Mouse (Mus musculus) forebrain, postnatal 0 days (tissue): ENCODE data around the gene Trem2. TPM values are rescaled to one million over a fixed set of nuclear protein-coding genes. Genes with fewer than 3 reads are reported as not detected.

Experiments used
- ATAC-seq: fragments of 200-750 bp; cut with Nextera tagmentation; 2 replicates; pipeline ENCODE4 v1.8.0; 2017; ENCODE audit warnings: mild to moderate bottlenecking, moderate library complexity
- DNase-seq: peaks from one replicate; pipeline ENCODE4 v3.0.0-alpha.2; 2015
- H3K27ac ChIP-seq: fragments of 300-500 bp; sonication (generic); 2 replicates; pipeline ENCODE4 v1.5.1; 2014; ENCODE audit warnings: low read depth, mild to moderate bottlenecking, antibody characterized with exemption, low read length, moderate library complexity, mixed read lengths
- H3K27me3 ChIP-seq: fragments of 300-500 bp; sonication (generic); 2 replicates; pipeline ENCODE4 v1.6.1; 2014; ENCODE audit warnings: mild to moderate bottlenecking, low read length, mixed read lengths; ENCODE audit not compliant: insufficient read depth
- H3K36me3 ChIP-seq: fragments of 300-500 bp; sonication (generic); 2 replicates; pipeline ENCODE4 v1.6.1; 2014; ENCODE audit warnings: mild to moderate bottlenecking, moderate library complexity; ENCODE audit not compliant: insufficient read depth
- H3K4me1 ChIP-seq: fragments of 300-500 bp; sonication (generic); 2 replicates; pipeline ENCODE4 v1.6.1; 2014; ENCODE audit warnings: antibody characterized with exemption; ENCODE audit not compliant: insufficient read depth
- H3K4me2 ChIP-seq: fragments of 300-500 bp; sonication (generic); 2 replicates; pipeline ENCODE4 v1.6.1; 2014; ENCODE audit warnings: low read depth, mild to moderate bottlenecking, moderate library complexity
- H3K4me3 ChIP-seq: fragments of 300-500 bp; sonication (generic); 2 replicates; pipeline ENCODE4 v1.5.1; 2014; ENCODE audit warnings: low read depth, low read length, mixed read lengths
- H3K9ac ChIP-seq: fragments of 300-500 bp; sonication (generic); 2 replicates; pipeline ENCODE4 v1.6.1; 2014; ENCODE audit warnings: mild to moderate bottlenecking
- H3K9me3 ChIP-seq: fragments of 300-500 bp; sonication (generic); 2 replicates; pipeline ENCODE4 v1.6.1; 2016; ENCODE audit warnings: low read length
- CTCF ChIP-seq: sonication (generic); IDR thresholded peaks from 2 replicates; pipeline ENCODE4 v1.5.1; 2016; ENCODE audit warnings: antibody characterized with exemption, control low read depth, low read depth
- WGBS: fragments of 180-500 bp; shearing (Covaris S2); extraction: QIAGEN DNeasy Blood & Tissue Kit; methylation state at CpG from one replicate; pipeline ENCODE4 v1.1.7; 2014; 5-methylcytosine and 5-hydroxymethylcytosine counted together
- polyA plus RNA-seq: library from polyadenylated mRNA; unstranded; fragments of >200 nt; fragmentation: Nextera tagmentation; extraction: Ambion mirVana; gene quantifications from 2 replicates; pipeline ENCODE4 v1.2.1, GENCODE M21; 2015
- total RNA-seq: library from RNA; depleted of rRNA; stranded (reverse); fragments of >200 nt; gene quantifications from 2 replicates; pipeline ENCODE4 v1.2.3, GENCODE M21; 2014

Trem2 gene
- total and polyA plus RNA-seq, 2 experiments from 2014 or later = 5.4 to 9.3 TPM

DNA sequence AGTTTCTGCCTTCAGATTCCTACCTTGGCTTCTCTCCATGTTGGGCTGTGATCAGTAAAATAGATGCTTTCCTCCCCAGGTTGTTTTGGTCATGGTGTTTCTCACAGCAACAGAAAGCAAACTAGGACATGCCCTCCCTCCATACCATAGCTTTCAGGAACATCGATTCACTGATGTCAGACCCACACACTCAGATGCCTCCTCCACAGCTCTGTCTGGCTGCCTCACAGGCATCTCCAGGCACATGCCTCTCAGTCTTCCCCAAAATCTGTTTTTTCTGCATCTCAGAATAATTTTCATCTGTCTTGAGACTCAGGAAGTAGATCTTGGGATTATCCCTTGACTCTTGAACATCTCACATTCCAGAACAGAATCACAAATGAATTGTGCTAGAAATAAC lies 29.9 kb downstream of the Trem2 start:
- WGBS = 100% methylated on average over 1 of the region's 1 CpGs
- no peak overlapping the region for H3K9ac ChIP-seq
- no peak overlapping the region for H3K27ac ChIP-seq
- ATAC-seq (no peak), DNase-seq (no peak)
- H3K27me3 ChIP-seq = no peaks in the 10 kb centered on the region
- H3K4me2 ChIP-seq = no peak overlapping the region
- no peak for TF ChIP-seq CTCF
- no peaks in the 10 kb centered on the region for H3K9me3 ChIP-seq
- no peak overlapping the region for H3K4me3 ChIP-seq
- H3K36me3 ChIP-seq = no peaks in the 10 kb centered on the region
- H3K4me1 ChIP-seq = no peaks in the 10 kb centered on the region

GRCm38 (mm10) chr17:48379050-48379449 lies 32.8 kb downstream of the Trem2 start:
- no peak overlapping the region for H3K4me2 ChIP-seq
- no peak for ATAC-seq
- H3K4me3 ChIP-seq = no peak overlapping the region
- no peak overlapping the region for H3K9ac ChIP-seq
- no peak for TF ChIP-seq CTCF
- H3K27ac ChIP-seq = no peak overlapping the region
- H3K9me3 ChIP-seq = no peaks in the 10 kb centered on the region
- no peaks in the 10 kb centered on the region for H3K27me3 ChIP-seq
- no peaks in the 10 kb centered on the region for H3K4me1 ChIP-seq
- no peaks in the 10 kb centered on the region for H3K36me3 ChIP-seq
- no peak for DNase-seq

- H3K27ac ChIP-seq = no peak overlapping the region
- no peak overlapping the region for H3K4me3 ChIP-seq
- DNase-seq (no peak), ATAC-seq (no peak)
- WGBS = 74% methylated on average over 2 of the region's 2 CpGs
- no peaks in the 10 kb centered on the region for H3K9me3 ChIP-seq
- TF ChIP-seq CTCF = no peak
- H3K4me1 ChIP-seq = no peaks in the 10 kb centered on the region
- H3K36me3 ChIP-seq = peaks cover 37% of the 10 kb centered on the region
- H3K27me3 ChIP-seq = no peaks in the 10 kb centered on the region
- no peak overlapping the region for H3K9ac ChIP-seq
- H3K4me2 ChIP-seq = no peak overlapping the region
Observed at GRCm38 (mm10) chr17:48385786-48386461, 39.7 kb downstream of the Trem2 start.

DNA sequence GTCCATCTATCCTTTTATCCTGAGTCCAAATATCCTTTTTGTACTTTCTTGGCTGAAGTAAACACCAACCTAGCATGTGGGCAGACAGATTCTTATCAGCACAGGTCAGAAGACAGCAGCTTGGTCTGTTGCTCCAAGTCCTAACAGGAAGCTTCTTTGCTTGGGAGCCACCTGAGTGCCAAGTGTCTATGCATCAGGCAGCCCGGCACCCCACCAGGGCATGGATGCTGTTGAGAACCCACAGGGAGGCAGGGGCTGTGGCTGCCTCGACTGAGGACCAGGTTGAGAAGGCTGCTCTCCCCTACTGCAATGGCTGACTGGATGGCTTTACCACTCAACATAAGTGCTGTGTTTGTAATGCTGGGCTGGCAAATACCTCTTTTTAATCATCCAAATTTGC lies 42.5 kb downstream of the Trem2 start:
- WGBS = 85% methylated on average over 2 of the region's 2 CpGs
- Histone ChIP-seq H3K36me3 (peaks cover 63% of the 10 kb centered on the region), H3K9me3 (no peaks in the 10 kb centered on the region), H3K27me3 (no peaks in the 10 kb centered on the region), H3K9ac (no peak overlapping the region), H3K4me3 (no peak overlapping the region), H3K4me2 (no peak overlapping the region), H3K27ac (no peak overlapping the region), H3K4me1 (no peaks in the 10 kb centered on the region)
- ATAC-seq (no peak), DNase-seq (no peak)
- TF ChIP-seq CTCF = no peak

GRCm38 (mm10) chr17:48389442-48389841 lies 43.2 kb downstream of the Trem2 start:
- no peak overlapping the region for H3K27ac ChIP-seq
- H3K27me3 ChIP-seq = no peaks in the 10 kb centered on the region
- H3K4me3 ChIP-seq = no peak overlapping the region
- no peaks in the 10 kb centered on the region for H3K9me3 ChIP-seq
- H3K4me2 ChIP-seq = no peak overlapping the region
- ATAC-seq = no peak
- peaks cover 68% of the 10 kb centered on the region for H3K36me3 ChIP-seq
- H3K4me1 ChIP-seq = no peaks in the 10 kb centered on the region
- no peak overlapping the region for H3K9ac ChIP-seq
- DNase-seq = no peak
- no peak for TF ChIP-seq CTCF
- WGBS = 93% methylated on average over 5 of the region's 5 CpGs

- DNase-seq (no peak), ATAC-seq (no peak)
- Histone ChIP-seq H3K4me2 (no peak overlapping the region), H3K27me3 (no peaks in the 10 kb centered on the region), H3K9me3 (no peaks in the 10 kb centered on the region), H3K9ac (no peak overlapping the region), H3K4me1 (no peaks in the 10 kb centered on the region), H3K27ac (no peak overlapping the region), H3K4me3 (no peak overlapping the region), H3K36me3 (peaks cover 81% of the 10 kb centered on the region)
- no peak for TF ChIP-seq CTCF
- 90% methylated on average over 5 of the region's 5 CpGs for WGBS
Observed at GRCm38 (mm10) chr17:48391446-48391845, 45.2 kb downstream of the Trem2 start.

- Histone ChIP-seq H3K4me2 (no peak overlapping the region), H3K27me3 (no peaks in the 10 kb centered on the region), H3K4me1 (no peaks in the 10 kb centered on the region), H3K9ac (no peak overlapping the region), H3K4me3 (no peak overlapping the region), H3K9me3 (no peaks in the 10 kb centered on the region), H3K27ac (no peak overlapping the region), H3K36me3 (peaks cover 78% of the 10 kb centered on the region)
- WGBS = 91% methylated on average over 3 of the region's 3 CpGs
- ATAC-seq (no peak), DNase-seq (no peak)
- TF ChIP-seq CTCF = no peak
Observed at GRCm38 (mm10) chr17:48392616-48393015, 46.4 kb downstream of the Trem2 start.
